In the genomic region with DNA sequence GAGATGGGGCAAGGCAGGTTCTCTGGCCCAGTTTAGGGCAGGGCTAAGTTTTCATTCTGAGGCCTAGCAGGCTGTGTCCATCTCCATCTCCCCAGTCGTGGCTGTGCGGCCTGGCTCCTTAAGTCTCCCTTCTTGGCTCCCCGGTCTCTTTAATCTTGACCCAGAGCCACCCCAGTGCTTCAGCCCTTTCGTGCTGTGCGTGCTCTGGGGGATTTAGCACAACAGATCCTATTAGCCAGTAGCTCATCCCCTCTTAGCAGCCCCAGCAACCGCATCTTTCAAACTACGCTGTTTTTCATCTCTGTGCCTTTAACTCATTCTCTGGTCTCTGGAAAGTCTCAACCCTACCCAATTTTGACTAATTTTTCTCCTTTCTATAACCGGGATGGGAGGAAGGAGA, we compare ENCODE assay signal across 8 mouse cellular contexts. TPM values are rescaled to one million over a fixed set of nuclear protein-coding genes. Genes with fewer than 3 reads are reported as not detected.
DNase-seq lines count a peak whose midpoint lies in the region; ATAC-seq and TF ChIP-seq lines count a peak whose summit lies in the region.

A gene (minus strand): TSS at position 184 of the 400 bp plus-strand sequence.

- H3K27me3 ChIP-seq in heart, embryonic 14.5 days (ENCODE audit: control insufficient read depth, insufficient read depth, low read length): no peaks in the 10 kb centered on the region
- H3K27me3 ChIP-seq in CH12.LX (replicated peaks): peaks cover 45% of the 10 kb centered on the region
- no peaks in the 10 kb centered on the region for H3K27me3 ChIP-seq in limb, embryonic 13.5 days

- TF ChIP-seq CTCF in CH12.LX (conservative IDR thresholded peaks at IDR 0.05 in 1 of 2, IDR thresholded peaks at IDR 0.05 in 1 of 2; ENCODE audit: low read depth in 2 of 2, low read length in 2 of 2): no peak

- H3K36me3 ChIP-seq in heart, embryonic 14.5 days (ENCODE audit: control insufficient read depth, insufficient read depth, low read length): no peaks in the 10 kb centered on the region
- H3K36me3 ChIP-seq in CH12.LX (replicated peaks in 1 of 2; ENCODE audit: control insufficient read depth in 1 of 2, insufficient read depth in 1 of 2, low read length in 1 of 2): no peaks in the 10 kb centered on the region
- no peaks in the 10 kb centered on the region for H3K36me3 ChIP-seq in limb, embryonic 13.5 days

- no peak within 1 kb of the TSS for H3K4me3 ChIP-seq in heart, embryonic 14.5 days (ENCODE audit: control insufficient read depth in 1 of 2, insufficient read depth in 1 of 2, low read depth in 1 of 2, low read length in 2 of 2)
- H3K4me3 ChIP-seq in CH12.LX (replicated peaks in 1 of 3; ENCODE audit: low read depth in 2 of 3, low read length in 2 of 3, poor library complexity in 1 of 3): no peak within 1 kb of the TSS
- no peak within 1 kb of the TSS for H3K4me3 ChIP-seq in limb, embryonic 13.5 days

- H3K4me2 ChIP-seq in heart, embryonic 14.5 days (ENCODE audit: low read length): peak within 1 kb of the TSS; percentile 55
- H3K4me2 ChIP-seq in CH12.LX (ENCODE audit: insufficient read depth, low read depth, poor library complexity, severe bottlenecking): peak within 1 kb of the TSS; percentile 69
- H3K4me2 ChIP-seq in limb, embryonic 13.5 days (replicated peaks): peak within 1 kb of the TSS; percentile 25; the same call in 1 of the 2 replicates

- ATAC-seq in heart, embryonic 14.5 days (ENCODE audit: insufficient number of reproducible peaks, insufficient read depth, low FRiP score, low read depth): no peak
- ATAC-seq in limb, embryonic 13.5 days (ENCODE audit: low FRiP score, low read depth): no peak
- ATAC-seq in erythroid progenitor cell, adult 5-6 weeks (replicated peaks; ENCODE audit: low FRiP score, poor library complexity, severe bottlenecking): no peak

- no peaks in the 10 kb centered on the region for H3K9me3 ChIP-seq in heart, embryonic 14.5 days (ENCODE audit: control insufficient read depth, low read length)
- H3K9me3 ChIP-seq in CH12.LX (replicated peaks; ENCODE audit: low read length): no peaks in the 10 kb centered on the region
- no peaks in the 10 kb centered on the region for H3K9me3 ChIP-seq in limb, embryonic 13.5 days

- 70% methylated on average over 8 of the region's 8 CpGs for WGBS in heart, embryonic 14.5 days
- WGBS in limb, embryonic 13.5 days: 77% methylated on average over 8 of the region's 8 CpGs

- TF ChIP-seq EP300 in CH12.LX (IDR thresholded peaks at IDR 0.05; ENCODE audit: low read length): no peak

- no peak within 1 kb of the TSS for H3K9ac ChIP-seq in heart, embryonic 14.5 days (ENCODE audit: low read length)
- no peak within 1 kb of the TSS for H3K9ac ChIP-seq in CH12.LX (ENCODE audit: insufficient read depth, low read depth)
- no peak within 1 kb of the TSS for H3K9ac ChIP-seq in limb, embryonic 13.5 days

- in situ Hi-C loops in CH12.LX (cut with MboI; ENCODE audit: low pct_ligation_motif_present, low pct_unique_long_range_greater_than_20kb, low sequenced_read_pairs): no loop called here

- no peak for TF ChIP-seq RAD21 in CH12.LX (IDR thresholded peaks at IDR 0.05; ENCODE audit: low read depth, low read length)

- H3K4me1 ChIP-seq in heart, embryonic 14.5 days (ENCODE audit: control insufficient read depth in 2 of 2, insufficient read depth in 2 of 2, low read length in 2 of 2): peaks cover 6 to 8% of the 10 kb centered on the region in 2 experiments; a peak in 2 of 4 replicates
- peaks cover 14 to 32% of the 10 kb centered on the region in 2 experiments for H3K4me1 ChIP-seq in CH12.LX (ENCODE audit: control insufficient read depth in 1 of 2, insufficient read depth in 2 of 2)
- H3K4me1 ChIP-seq in limb, embryonic 13.5 days: peaks cover 15% of the 10 kb centered on the region

- no peak for DNase-seq in heart, adult 8-10 months (ENCODE audit: low spot score)
- no peak for DNase-seq in CH12.LX (ENCODE audit: extremely low read depth)
- DNase-seq in gastrocnemius, postnatal 10 days: no peak
- no peak for DNase-seq in spleen, postnatal 4 days (ENCODE audit: low spot score in 2 of 2)
- DNase-seq in adrenal gland, adult 2 months: no peak

- no peaks in the 10 kb centered on the region for H3K79me2 ChIP-seq in CH12.LX (replicated peaks; ENCODE audit: control insufficient read depth, extremely low read depth, insufficient read depth, poor library complexity, severe bottlenecking)

- H3K27ac ChIP-seq in heart, embryonic 14.5 days (replicated peaks in 1 of 2; ENCODE audit: control insufficient read depth in 1 of 2, insufficient read depth in 1 of 2, low read depth in 2 of 2, low read length in 2 of 2): no peak within 1 kb of the TSS
- H3K27ac ChIP-seq in CH12.LX (ENCODE audit: insufficient read depth, low read depth): no peak within 1 kb of the TSS
- H3K27ac ChIP-seq in limb, embryonic 13.5 days: 0 out of 2 replicates have a peak within 1 kb of the TSS, but pooled peaks have one; percentile 15

- TF ChIP-seq POLR2A in CH12.LX (IDR thresholded peaks at IDR 0.05; ENCODE audit: low read depth, low read length): no peak

- dilution Hi-C loops in CH12.LX (cut with MboI; ENCODE audit: extremely low pct_ligation_motif_present, extremely low pct_unique_long_range_greater_than_20kb, low sequenced_read_pairs): no loop called here

TF ChIP-seq in CH12.LX, 34 proteins besides CTCF, POLR2A, EP300 and RAD21:
- TF ChIP-seq ZNF384 (IDR thresholded peaks at IDR 0.05; ENCODE audit: low read depth, low read length): no peak
- no peak for TF ChIP-seq POLR2AphosphoS2 (IDR thresholded peaks at IDR 0.05; ENCODE audit: low read depth, low read length)
- no peak for TF ChIP-seq HCFC1 (IDR thresholded peaks at IDR 0.05; ENCODE audit: low read depth, low read length)
- no peak for TF ChIP-seq ETS1 (conservative IDR thresholded peaks at IDR 0.05; ENCODE audit: low read depth, low read length)
- no peak for TF ChIP-seq RCOR1 (conservative IDR thresholded peaks at IDR 0.05; ENCODE audit: low read depth, low read length)
- TF ChIP-seq MAX (IDR thresholded peaks at IDR 0.05; ENCODE audit: low read length): no peak
- TF ChIP-seq UBTF (IDR thresholded peaks at IDR 0.05; ENCODE audit: low read depth, low read length): no peak
- TF ChIP-seq JUN (IDR thresholded peaks at IDR 0.05; ENCODE audit: insufficient read depth, low read depth, low read length): no peak
- no peak for TF ChIP-seq NELFE (IDR thresholded peaks at IDR 0.05; ENCODE audit: low read depth, low read length)

RNA-seq across cellular contexts. Expression of the gene that starts here (rescaled TPM):
- polyA plus RNA-seq in heart, embryonic 14.5 days (2014; fragmentation: Nextera tagmentation; extraction: Ambion mirVana): 1.3 and 1.6 TPM in 2 replicates
- total RNA-seq in heart, adult 8-10 months (2022): 1 to 10 TPM; 2.9 to 3.7 (median 3.4) TPM
- total RNA-seq in CH12.LX (2012; rRNA removed): 0.04 and 0.08 TPM in 2 replicates
- total RNA-seq in CH12.LX (2014; rRNA removed): not detected in 2 replicates
- not detected in 2 replicates for polyA plus RNA-seq in CH12.LX (2012; ENCODE audit: insufficient read length, low read depth)
- total RNA-seq in gastrocnemius, postnatal 10 days (2021): 10 to 100 TPM; 19.6 to 25.2 TPM
- 3.0 and 4.2 TPM in 2 replicates for polyA plus RNA-seq in limb, embryonic 13.5 days (2015; fragmentation: Nextera tagmentation; extraction: Ambion mirVana)
- 1 to 10 TPM; 2.9 to 5.7 TPM for total RNA-seq in adrenal gland, adult 2 months (2021)
- 17.4 and 19.0 TPM in 2 replicates for polyA plus RNA-seq in adrenal gland, adult 2 months (2012; rRNA removed)
- not detected in 2 replicates for total RNA-seq in erythroid progenitor cell, adult 5-6 weeks (2015; ENCODE audit: low replicate concordance)
- total RNA-seq in erythroid progenitor cell, adult 5-6 weeks (2017; ENCODE audit: low replicate concordance): 0.77 TPM in 1 of 2 replicates, not detected in the other
